Mouse (Mus musculus): ENCODE results near the gene Galk2. TPM values are rescaled to one million over a fixed set of nuclear protein-coding genes. Genes with fewer than 3 reads are reported as not detected.

The Galk2 gene
- 10 to 100 TPM; 51.4 to 56.5 TPM for total RNA-seq (2021)
- long read RNA-seq, experiment 1, transcript Galk2-202 (10 exons, 1,928 nt): major isoform, 33 of 59 reads
- long read RNA-seq, experiment 1, transcript Galk2-201 (10 exons, 2,605 nt): minor isoform, 5 of 59 reads
- long read RNA-seq, experiment 1, partial matches to known transcripts: 4 of 59 reads
- long read RNA-seq, experiment 1, other reads (novel, unspliced or antisense): 17 of 59 reads
- long read RNA-seq, experiment 2, transcript Galk2-202 (10 exons, 1,928 nt): major isoform, 53 of 100 reads
- long read RNA-seq, experiment 2, transcript Galk2-201 (10 exons, 2,605 nt): minor isoform, 5 of 100 reads
- long read RNA-seq, experiment 2, partial matches to known transcripts: 8 of 100 reads
- long read RNA-seq, experiment 2, other reads (novel, unspliced or antisense): 34 of 100 reads

GRCm38 (mm10) chr2:125858521-125859280 lies at the start of gene Galk2, which contains the start of gene Cops2:
TSS of gene Galk2 (plus strand) at chr2:125859109.
TSS of gene Cops2 (minus strand) at chr2:125859139.
- peak; percentile 72 to 83 for DNase-seq (ENCODE audit: low spot score in 2 of 2)

- DNase-seq (ENCODE audit: low spot score in 2 of 2): no peak
These were observed 49.4 kb upstream of the Galk2 start for GRCm38 (mm10) chr2:125809551-125809950.

GRCm38 (mm10) chr2:125811332-125811731 lies 47.6 kb upstream of the Galk2 start:
- no peak for DNase-seq (ENCODE audit: low spot score in 2 of 2)

- DNase-seq (ENCODE audit: low spot score in 2 of 2): no peak
These were observed 44.8 kb upstream of the Galk2 start for GRCm38 (mm10) chr2:125813972-125814595.

- no peak for DNase-seq (ENCODE audit: low spot score in 2 of 2)
These were observed 38.5 kb upstream of the Galk2 start for GRCm38 (mm10) chr2:125820397-125820796.

DNA sequence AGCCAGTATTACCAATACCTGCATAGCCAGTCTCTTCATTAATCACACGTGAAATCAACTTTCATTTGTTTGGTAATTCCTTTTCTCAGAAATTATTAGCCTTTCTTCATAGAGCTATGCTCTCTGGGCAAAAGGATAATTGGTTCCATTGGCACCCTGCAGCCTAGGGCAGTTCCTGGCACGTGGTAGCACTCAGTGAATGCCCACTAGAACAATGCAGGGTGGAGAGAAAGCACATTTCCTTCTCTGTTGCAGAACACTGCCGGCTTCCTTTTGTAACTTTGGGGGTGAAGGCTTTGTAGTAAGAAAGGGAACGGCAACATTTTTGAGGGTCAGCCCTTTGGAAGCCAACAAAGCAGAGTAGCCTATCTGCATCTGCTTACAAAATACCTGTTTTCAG lies 32.7 kb upstream of the Galk2 start:
- no peak for DNase-seq (ENCODE audit: low spot score in 2 of 2)

DNA sequence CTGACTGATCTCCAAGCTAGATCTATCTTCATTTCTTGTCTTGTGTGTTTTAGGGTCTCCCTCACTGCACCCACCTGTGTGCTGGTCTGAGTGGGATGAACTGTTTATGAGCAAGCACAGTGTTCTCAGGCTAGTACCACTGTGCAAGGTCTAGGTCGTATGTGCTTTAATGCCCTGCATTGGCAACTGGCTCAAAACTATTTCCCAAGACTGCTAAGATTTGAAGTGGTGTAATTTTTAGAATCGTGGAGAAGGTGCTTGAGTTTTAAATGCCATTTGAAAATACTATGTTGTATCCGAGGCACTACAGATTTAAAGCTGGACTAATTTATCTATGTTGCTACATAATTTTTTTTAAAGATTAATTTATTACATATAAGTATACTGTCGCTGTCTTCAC lies 31.0 kb upstream of the Galk2 start:
- DNase-seq (ENCODE audit: low spot score in 2 of 2): no peak

DNA sequence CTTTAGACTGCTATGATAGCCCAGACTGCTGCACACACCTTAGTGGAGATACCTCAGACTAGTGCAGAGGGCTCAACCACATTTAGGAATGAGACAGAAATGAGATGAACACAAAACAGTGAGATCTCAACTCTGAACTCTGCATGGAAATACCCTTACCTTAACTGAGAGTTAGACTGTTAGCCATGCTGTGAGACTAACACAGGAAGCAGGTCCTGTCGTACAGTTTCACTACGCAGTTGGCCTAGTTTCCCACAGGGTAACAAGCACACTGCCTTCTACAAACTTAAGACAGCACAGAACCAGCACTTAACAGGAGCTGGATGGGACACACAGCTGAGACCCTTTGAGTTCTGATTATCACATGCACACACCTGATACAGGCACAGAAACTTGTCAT lies 29.0 kb upstream of the Galk2 start:
- no peak for DNase-seq (ENCODE audit: low spot score in 2 of 2)

GRCm38 (mm10) chr2:125838091-125838490 lies 20.8 kb upstream of the Galk2 start:
- DNase-seq (ENCODE audit: low spot score in 2 of 2): no peak

DNA sequence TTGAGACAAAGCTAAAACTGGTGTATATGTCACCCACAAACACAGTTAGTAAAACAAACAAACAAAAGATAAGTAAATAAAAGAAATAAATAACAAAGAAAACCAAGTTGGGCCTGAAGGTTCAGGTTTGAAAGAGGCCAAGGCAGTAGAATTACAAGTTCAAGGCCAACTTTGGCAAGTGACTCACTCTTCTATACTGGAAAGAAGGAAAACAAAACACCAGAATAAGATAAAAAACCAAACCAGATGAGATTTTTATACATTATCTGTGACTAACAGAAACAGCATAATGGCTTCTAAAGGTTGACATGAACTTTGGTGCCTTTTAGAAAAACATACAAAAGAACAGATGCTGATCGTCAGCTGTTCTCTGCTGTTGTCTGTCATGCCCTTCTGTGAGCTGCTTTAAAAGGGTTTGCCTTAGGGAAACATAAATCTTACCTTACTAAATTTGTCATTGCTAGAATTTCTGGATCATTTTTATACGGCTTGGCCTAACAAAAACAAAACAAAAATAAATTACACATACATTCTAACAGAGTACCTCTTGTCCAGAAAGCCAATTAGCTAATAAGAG lies 20.1 kb upstream of the Galk2 start:
- no peak for DNase-seq (ENCODE audit: low spot score in 2 of 2)

DNA sequence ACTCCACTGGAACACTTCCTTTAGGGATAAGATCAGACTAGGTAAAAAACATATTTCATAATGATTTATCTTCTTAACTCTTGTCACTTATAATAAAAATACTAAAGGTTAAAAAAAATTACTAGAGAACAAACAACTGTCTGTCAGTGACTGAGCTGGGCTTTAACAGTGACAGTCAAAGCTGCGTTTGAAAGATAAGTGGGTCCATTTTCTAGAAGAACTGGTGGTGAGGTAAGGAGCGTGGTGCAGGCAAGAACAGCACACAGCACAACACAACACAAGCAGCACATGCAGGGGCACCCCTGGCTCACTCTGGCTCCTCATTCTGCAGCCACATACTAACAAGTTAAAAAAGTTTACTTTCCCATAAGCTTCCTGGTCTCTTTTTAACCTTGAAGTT lies 7.7 kb upstream of the Galk2 start:
- no peak for DNase-seq (ENCODE audit: low spot score in 2 of 2)

- no peak for DNase-seq (ENCODE audit: low spot score in 2 of 2)
These were observed 1.2 kb upstream of the Galk2 start for GRCm38 (mm10) chr2:125857707-125858106.

DNA sequence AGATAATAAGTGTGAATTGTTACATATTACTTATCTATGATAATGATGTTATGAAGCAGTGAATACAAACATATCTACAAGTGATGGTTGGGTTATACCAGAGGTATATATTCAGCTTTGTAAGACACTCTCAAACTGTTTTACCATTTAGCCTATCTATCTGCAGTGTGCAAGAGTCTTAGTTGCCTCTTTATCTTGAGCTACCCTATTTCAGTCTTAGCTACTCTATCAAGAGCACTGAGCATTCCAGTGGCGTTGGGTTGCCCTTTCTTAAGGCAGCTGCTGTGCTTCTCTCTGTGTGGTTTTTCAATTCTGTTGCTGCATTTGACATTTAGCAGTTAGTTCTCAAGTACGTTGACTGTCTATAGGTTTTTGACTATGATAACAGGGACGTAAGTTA lies 4.9 kb downstream of the Galk2 start:
- DNase-seq (ENCODE audit: low spot score in 2 of 2): no peak

DNA sequence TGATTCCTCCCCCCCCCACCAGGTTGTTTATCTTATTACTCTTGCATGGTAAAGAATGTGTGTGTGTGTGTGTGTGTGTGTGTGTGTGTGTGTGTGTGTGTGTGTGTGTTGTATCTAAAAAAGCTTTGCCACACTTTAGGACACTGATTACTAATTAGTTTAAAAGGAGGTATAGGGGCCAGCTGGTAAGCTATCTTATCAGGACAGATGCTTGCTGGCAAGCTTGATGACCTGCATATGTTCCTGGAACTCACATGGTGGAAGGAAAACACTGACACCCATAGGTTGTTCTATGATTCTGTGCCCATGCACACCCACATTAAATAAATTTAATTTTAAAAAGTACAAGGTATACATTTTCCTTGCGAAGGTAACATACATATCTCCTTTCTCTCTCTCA lies 5.6 kb downstream of the Galk2 start:
- no peak for DNase-seq (ENCODE audit: low spot score in 2 of 2)

- no peak for DNase-seq (ENCODE audit: low spot score in 2 of 2)
These were observed 6.7 kb downstream of the Galk2 start for GRCm38 (mm10) chr2:125865585-125865984.

GRCm38 (mm10) chr2:125866058-125866740 lies 7.3 kb downstream of the Galk2 start:
- peak; percentile 9 to 26 for DNase-seq (ENCODE audit: low spot score in 2 of 2)

DNA sequence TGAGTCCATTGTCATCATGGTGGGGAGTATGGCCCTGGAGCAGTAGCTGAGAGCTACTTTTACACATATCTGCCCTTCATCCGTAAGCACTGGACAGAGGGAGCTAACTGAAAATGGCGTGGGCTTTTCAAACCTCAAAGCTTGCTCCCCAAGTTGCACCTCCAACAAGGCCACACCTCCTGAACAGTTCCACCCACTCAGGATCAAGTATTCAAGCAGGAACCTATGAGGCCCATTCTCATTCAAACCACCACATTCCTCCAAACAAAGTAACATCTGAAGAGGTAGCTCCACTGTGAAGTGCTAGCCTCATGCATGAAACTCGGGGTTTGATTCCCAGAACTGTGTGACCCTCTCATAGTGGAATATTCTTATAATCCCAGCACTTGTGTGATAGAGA lies 9.4 kb downstream of the Galk2 start:
- no peak for DNase-seq (ENCODE audit: low spot score in 2 of 2)

DNA sequence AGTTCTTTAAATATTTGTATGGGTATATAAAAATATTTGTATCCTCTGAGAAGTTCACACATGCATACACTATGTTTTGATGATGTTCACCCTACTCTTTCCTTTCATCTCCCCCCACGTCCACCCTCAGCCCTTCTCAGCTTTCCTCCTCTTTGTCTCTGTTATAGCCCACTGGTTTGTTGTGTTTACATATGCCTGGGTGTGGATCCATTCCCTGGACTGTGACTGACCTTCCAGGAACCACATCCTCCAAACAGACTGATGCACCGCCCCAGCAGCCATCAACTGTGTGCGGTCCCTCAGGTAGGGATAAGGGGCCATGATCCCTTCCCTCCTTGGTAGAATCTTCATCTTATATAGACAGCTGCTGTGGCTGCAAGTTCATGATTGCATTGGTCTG lies 11.2 kb downstream of the Galk2 start:
- no peak for DNase-seq (ENCODE audit: low spot score in 2 of 2)

DNA sequence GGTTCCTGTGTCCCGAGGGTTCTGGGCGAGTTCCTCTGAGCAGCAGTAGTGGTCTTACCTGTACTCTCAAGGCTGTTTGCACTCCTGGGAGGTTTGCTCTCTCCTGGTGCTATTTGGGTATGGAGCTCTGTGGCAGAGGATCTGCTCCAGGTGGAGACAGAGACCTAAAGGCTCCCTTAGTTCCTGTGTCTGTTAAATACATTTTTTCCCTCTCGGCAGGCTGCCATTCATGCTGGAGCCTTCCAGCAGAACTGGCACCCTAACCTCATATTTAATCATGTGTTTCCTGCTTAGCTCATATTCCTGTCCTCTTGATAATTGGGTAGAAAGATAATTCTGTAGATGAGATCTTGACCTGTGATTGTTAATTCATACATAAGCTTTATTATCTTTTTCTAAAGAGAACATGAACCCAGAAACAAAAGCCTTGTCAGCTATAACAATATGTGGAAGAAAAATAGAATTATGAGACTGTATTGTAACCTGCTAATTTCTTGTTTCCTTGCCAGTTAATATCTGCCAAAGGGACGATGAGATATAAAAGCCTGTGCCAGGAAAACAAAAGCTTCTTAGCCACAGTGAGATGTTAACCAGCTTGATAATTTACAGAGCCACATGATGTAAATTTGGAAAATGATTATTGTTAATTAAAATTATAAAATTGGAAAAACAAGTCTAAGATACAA lies 27.1 kb downstream of the Galk2 start:
- DNase-seq (ENCODE audit: low spot score in 2 of 2): no peak

DNA sequence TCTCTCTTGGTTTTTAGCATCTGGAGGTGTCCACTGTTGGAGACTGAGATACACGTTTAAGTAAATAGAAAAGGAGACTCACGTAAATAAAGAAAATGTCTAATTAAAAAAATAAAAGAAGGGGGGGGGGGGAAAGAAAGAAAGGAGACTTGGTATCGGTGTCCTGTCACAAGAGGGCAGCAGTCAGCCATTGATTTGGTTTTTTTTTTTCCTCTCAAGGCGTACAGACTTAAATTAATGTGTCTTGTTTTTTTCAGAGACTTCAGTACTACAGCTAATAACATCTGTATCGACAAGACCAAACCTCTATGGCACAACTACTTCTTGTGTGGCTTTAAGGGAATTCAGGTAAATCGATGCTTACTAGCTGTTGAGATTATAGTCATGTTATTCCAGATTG lies 34.2 kb downstream of the Galk2 start:
- DNase-seq (ENCODE audit: low spot score in 2 of 2): no peak

All from adrenal gland, postnatal 4 days (tissue).